Mouse (Mus musculus): ENCODE measurements at regions not wholly inside any gene's neighbourhood (a gene's known extent, or its start where the extent isn't known, plus 50 kb on each side); places are given as distances from the start of the nearest gene placed in this dataset.

- TF ChIP-seq REST (IDR thresholded peaks at IDR 0.05; ENCODE audit: insufficient read depth, insufficient read length) (no peak), SRF (IDR thresholded peaks at IDR 0.05; ENCODE audit: control insufficient read depth, insufficient read length, low read depth) (no peak), POLR2A (IDR thresholded peaks at IDR 0.05; ENCODE audit: insufficient read length, low read depth) (no peak), USF1 (IDR thresholded peaks at IDR 0.05; ENCODE audit: low read depth) (no peak), POLR2AphosphoS2 (IDR thresholded peaks at IDR 0.05; ENCODE audit: insufficient read length, low read depth) (no peak), MYOG (IDR thresholded peaks at IDR 0.05; ENCODE audit: control insufficient read depth in 1 of 3, insufficient read depth in 1 of 3, insufficient read length in 2 of 3, low read depth in 2 of 3) (no peak), E2F4 (IDR thresholded peaks at IDR 0.05; ENCODE audit: insufficient read depth) (no peak), TCF3 (IDR thresholded peaks at IDR 0.05; ENCODE audit: insufficient read length, low read depth) (no peak), MAX (IDR thresholded peaks at IDR 0.05; ENCODE audit: low read depth) (no peak), MYOD1 (IDR thresholded peaks at IDR 0.05; ENCODE audit: control insufficient read depth in 1 of 3, insufficient read length in 2 of 3, low read depth in 2 of 3) (no peak), CEBPB (IDR thresholded peaks at IDR 0.05; ENCODE audit: insufficient read depth, poor library complexity, severe bottlenecking) (no peak), TCF12 (IDR thresholded peaks at IDR 0.05; ENCODE audit: insufficient read depth, poor library complexity, severe bottlenecking) (no peak)
- no peaks in the 10 kb centered on the region for H3K36me3 ChIP-seq (ENCODE audit: control insufficient read depth, insufficient read depth)
- no peaks in the 10 kb centered on the region for H3K27me3 ChIP-seq (ENCODE audit: control insufficient read depth, insufficient read depth, insufficient read length)
- H3ac ChIP-seq (ENCODE audit: control insufficient read depth, insufficient read length), result no peak overlapping the region
- no peaks in the 10 kb centered on the region for H3K79me2 ChIP-seq (ENCODE audit: control insufficient read depth, insufficient read depth)
- no peak overlapping the region for H3K4me2 ChIP-seq (ENCODE audit: low read depth)
- H3K4me3 ChIP-seq, result no peak overlapping the region
Observed at GRCm38 (mm10) chr3:39712795-39713709, 818.0 kb upstream of the Intu start.

- TF ChIP-seq TCF12 (IDR thresholded peaks at IDR 0.05; ENCODE audit: insufficient read depth, poor library complexity, severe bottlenecking) (no peak), MAX (IDR thresholded peaks at IDR 0.05; ENCODE audit: low read depth) (no peak), E2F4 (IDR thresholded peaks at IDR 0.05; ENCODE audit: insufficient read depth) (no peak), CEBPB (IDR thresholded peaks at IDR 0.05; ENCODE audit: insufficient read depth, poor library complexity, severe bottlenecking) (no peak), POLR2A (IDR thresholded peaks at IDR 0.05; ENCODE audit: insufficient read length, low read depth) (no peak), SRF (IDR thresholded peaks at IDR 0.05; ENCODE audit: control insufficient read depth, insufficient read length, low read depth) (no peak), POLR2AphosphoS2 (IDR thresholded peaks at IDR 0.05; ENCODE audit: insufficient read length, low read depth) (no peak), MYOG (IDR thresholded peaks at IDR 0.05; ENCODE audit: control insufficient read depth in 1 of 3, insufficient read depth in 1 of 3, insufficient read length in 2 of 3, low read depth in 2 of 3) (no peak), REST (IDR thresholded peaks at IDR 0.05; ENCODE audit: insufficient read depth, insufficient read length) (no peak)
- no peaks in the 10 kb centered on the region for H3K36me3 ChIP-seq (ENCODE audit: control insufficient read depth, insufficient read depth)
- no peak overlapping the region for H3K4me2 ChIP-seq (ENCODE audit: low read depth)
- H3K27me3 ChIP-seq (ENCODE audit: control insufficient read depth, insufficient read depth, insufficient read length), result no peaks in the 10 kb centered on the region
- H3K79me2 ChIP-seq (ENCODE audit: control insufficient read depth, insufficient read depth), result no peaks in the 10 kb centered on the region
- no peak overlapping the region for H3ac ChIP-seq (ENCODE audit: control insufficient read depth, insufficient read length)
- H3K4me3 ChIP-seq, result no peak overlapping the region
Observed at GRCm38 (mm10) chr3:39714056-39714592, 817.0 kb upstream of the Intu start.

- Histone ChIP-seq H3K27me3 (ENCODE audit: control insufficient read depth, insufficient read depth, insufficient read length) (no peaks in the 10 kb centered on the region), H3K79me2 (ENCODE audit: control insufficient read depth, insufficient read depth) (no peaks in the 10 kb centered on the region), H3K4me2 (ENCODE audit: low read depth) (no peak overlapping the region), H3K36me3 (ENCODE audit: control insufficient read depth, insufficient read depth) (no peaks in the 10 kb centered on the region), H3K4me3 (no peak overlapping the region), H3ac (ENCODE audit: control insufficient read depth, insufficient read length) (no peak overlapping the region)
- no peak for TF ChIP-seq E2F4 (IDR thresholded peaks at IDR 0.05; ENCODE audit: insufficient read depth)
- TF ChIP-seq POLR2A (IDR thresholded peaks at IDR 0.05; ENCODE audit: insufficient read length, low read depth), result no peak
- TF ChIP-seq MYOD1 (IDR thresholded peaks at IDR 0.05; ENCODE audit: control insufficient read depth in 1 of 3, insufficient read length in 2 of 3, low read depth in 2 of 3), result no peak
- TF ChIP-seq POLR2AphosphoS2 (IDR thresholded peaks at IDR 0.05; ENCODE audit: insufficient read length, low read depth), result no peak
- TF ChIP-seq MYOG (IDR thresholded peaks at IDR 0.05; ENCODE audit: control insufficient read depth in 1 of 3, insufficient read depth in 1 of 3, insufficient read length in 2 of 3, low read depth in 2 of 3), result no peak
- TF ChIP-seq CEBPB (IDR thresholded peaks at IDR 0.05; ENCODE audit: insufficient read depth, poor library complexity, severe bottlenecking), result no peak
- no peak for TF ChIP-seq SRF (IDR thresholded peaks at IDR 0.05; ENCODE audit: control insufficient read depth, insufficient read length, low read depth)
- no peak for TF ChIP-seq TCF3 (IDR thresholded peaks at IDR 0.05; ENCODE audit: insufficient read length, low read depth)
- no peak for TF ChIP-seq TCF12 (IDR thresholded peaks at IDR 0.05; ENCODE audit: insufficient read depth, poor library complexity, severe bottlenecking)
- no peak for TF ChIP-seq MAX (IDR thresholded peaks at IDR 0.05; ENCODE audit: low read depth)
Observed at GRCm38 (mm10) chr3:39718946-39719545, 812.0 kb upstream of the Intu start.

GRCm38 (mm10) chr3:39725755-39726154 lies 805.3 kb upstream of the Intu start:
- TF ChIP-seq TCF3 (IDR thresholded peaks at IDR 0.05; ENCODE audit: insufficient read length, low read depth), result no peak
- no peak for TF ChIP-seq SRF (IDR thresholded peaks at IDR 0.05; ENCODE audit: control insufficient read depth, insufficient read length, low read depth)
- TF ChIP-seq MAX (IDR thresholded peaks at IDR 0.05; ENCODE audit: low read depth), result no peak
- TF ChIP-seq REST (IDR thresholded peaks at IDR 0.05; ENCODE audit: insufficient read depth, insufficient read length), result no peak
- no peak for TF ChIP-seq POLR2A (IDR thresholded peaks at IDR 0.05; ENCODE audit: insufficient read length, low read depth)
- no peak for TF ChIP-seq POLR2AphosphoS2 (IDR thresholded peaks at IDR 0.05; ENCODE audit: insufficient read length, low read depth)
- no peak for TF ChIP-seq CEBPB (IDR thresholded peaks at IDR 0.05; ENCODE audit: insufficient read depth, poor library complexity, severe bottlenecking)
- TF ChIP-seq USF1 (IDR thresholded peaks at IDR 0.05; ENCODE audit: low read depth), result no peak
- no peak for TF ChIP-seq TCF12 (IDR thresholded peaks at IDR 0.05; ENCODE audit: insufficient read depth, poor library complexity, severe bottlenecking)
- TF ChIP-seq E2F4 (IDR thresholded peaks at IDR 0.05; ENCODE audit: insufficient read depth), result no peak
- no peak for TF ChIP-seq MYOD1 (IDR thresholded peaks at IDR 0.05; ENCODE audit: control insufficient read depth in 1 of 3, insufficient read length in 2 of 3, low read depth in 2 of 3)
- no peak for TF ChIP-seq MYOG (IDR thresholded peaks at IDR 0.05; ENCODE audit: control insufficient read depth in 1 of 3, insufficient read depth in 1 of 3, insufficient read length in 2 of 3, low read depth in 2 of 3)

More at GRCm38 (mm10) chr3:39725755-39726154, 805.3 kb upstream of the Intu start:
- Histone ChIP-seq H3K36me3 (ENCODE audit: control insufficient read depth, insufficient read depth) (no peaks in the 10 kb centered on the region), H3K27me3 (ENCODE audit: control insufficient read depth, insufficient read depth, insufficient read length) (no peaks in the 10 kb centered on the region), H3K4me3 (no peak overlapping the region), H3ac (ENCODE audit: control insufficient read depth, insufficient read length) (no peak overlapping the region), H3K79me2 (ENCODE audit: control insufficient read depth, insufficient read depth) (no peaks in the 10 kb centered on the region), H3K4me2 (ENCODE audit: low read depth) (no peak overlapping the region)

Measured in myocyte (in vitro differentiated cells).